ENCODE assay signal across 8 mouse cellular contexts in the genomic region with DNA sequence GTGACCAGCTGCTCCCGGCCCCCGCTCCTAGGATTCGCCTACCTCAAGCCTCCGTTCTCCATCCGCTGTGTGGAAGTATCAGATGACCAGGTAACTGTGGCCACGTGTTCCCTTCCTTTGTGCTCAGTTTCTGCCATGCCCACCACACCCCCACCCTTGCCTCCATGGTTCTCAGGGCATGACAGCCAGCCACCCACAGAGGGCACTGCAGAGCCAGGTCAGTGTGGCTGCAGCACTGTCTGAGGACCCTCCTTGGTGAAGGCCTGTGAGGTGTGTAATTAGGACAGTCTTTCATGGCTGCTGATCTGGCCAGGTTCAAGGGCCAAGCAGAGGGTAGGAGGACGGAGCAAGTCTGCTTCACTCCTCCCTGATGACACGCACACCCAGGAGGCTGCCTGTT. TPM values are rescaled to one million over a fixed set of nuclear protein-coding genes. Genes with fewer than 3 reads are reported as not detected.
A peak's percentile ranks its signal among the peaks of the same experiment; 100 is the strongest.
DNase-seq lines count a peak whose midpoint lies in the region; ATAC-seq and TF ChIP-seq lines count a peak whose summit lies in the region.
"Had no signal": no experiment of that assay in that cellular context is flagged by ENCODE, and none has a peak within 500 bp of the region (broad histone marks: within the 10 kb centered on the region; RNA-seq: fewer than 3 reads in every experiment).

No protein-coding gene starts in this region.

- ATAC-seq in intestine, postnatal 0 days = no peak
- no peak for ATAC-seq in intestine, embryonic 15.5 days

- no peaks in the 10 kb centered on the region for H3K9me3 ChIP-seq in intestine, postnatal 0 days (ENCODE audit: control insufficient read depth)
- H3K9me3 ChIP-seq in intestine, embryonic 15.5 days = no peaks in the 10 kb centered on the region
- H3K9me3 ChIP-seq in embryonic facial prominence, embryonic 10.5 days = no peaks in the 10 kb centered on the region

- peak; percentile 63 for TF ChIP-seq CTCF in intestine, postnatal 0 days (IDR thresholded peaks at IDR 0.05; ENCODE audit: low read depth)

- 78% methylated on average over 8 of the region's 8 CpGs for WGBS in intestine, postnatal 0 days
- 87% methylated on average over 8 of the region's 8 CpGs for WGBS in intestine, embryonic 15.5 days
- 81% methylated on average over 8 of the region's 8 CpGs for WGBS in embryonic facial prominence, embryonic 10.5 days

- H3K4me1 ChIP-seq in intestine, postnatal 0 days (replicated peaks; ENCODE audit: control insufficient read depth, insufficient read depth, low read length) = no peaks in the 10 kb centered on the region
- peaks cover 8% of the 10 kb centered on the region; the same call in 1 of the 2 replicates for H3K4me1 ChIP-seq in intestine, embryonic 15.5 days (replicated peaks)
- H3K4me1 ChIP-seq in embryonic facial prominence, embryonic 10.5 days = peaks cover 14% of the 10 kb centered on the region

- peaks cover 76% of the 10 kb centered on the region for H3K36me3 ChIP-seq in intestine, postnatal 0 days (ENCODE audit: control insufficient read depth, insufficient read depth)
- peaks cover 48% of the 10 kb centered on the region for H3K36me3 ChIP-seq in intestine, embryonic 15.5 days
- peaks cover 84% of the 10 kb centered on the region for H3K36me3 ChIP-seq in embryonic facial prominence, embryonic 10.5 days (replicated peaks)

- DNase-seq in right cerebral cortex, postnatal 4 days = peak; percentile 29
- no peak for DNase-seq in right cerebral cortex, postnatal 10 days (ENCODE audit: low spot score in 2 of 2)
- DNase-seq in embryonic facial prominence, embryonic 10.5 days (ENCODE audit: low spot score) = peak; percentile 53
- peak; percentile 50 for DNase-seq in thymus, postnatal 4 days
- no peak for DNase-seq in frontal cortex, postnatal 25 days (ENCODE audit: low spot score in 2 of 2)
- DNase-seq: lung, postnatal 14 days had no signal

- H3K4me3 ChIP-seq in intestine, postnatal 0 days (ENCODE audit: low read depth, low read length) = no peak overlapping the region
- H3K4me3 ChIP-seq in intestine, embryonic 15.5 days (replicated peaks) = no peak overlapping the region
- no peak overlapping the region for H3K4me3 ChIP-seq in embryonic facial prominence, embryonic 10.5 days

- no peaks in the 10 kb centered on the region for H3K27me3 ChIP-seq in intestine, postnatal 0 days (replicated peaks; ENCODE audit: control insufficient read depth, insufficient read depth, low read length)
- no peaks in the 10 kb centered on the region for H3K27me3 ChIP-seq in intestine, embryonic 15.5 days (replicated peaks)
- no peaks in the 10 kb centered on the region for H3K27me3 ChIP-seq in embryonic facial prominence, embryonic 10.5 days (replicated peaks; ENCODE audit: low read depth, poor library complexity, severe bottlenecking)

- no peak overlapping the region for H3K9ac ChIP-seq in intestine, postnatal 0 days (ENCODE audit: low read depth, low read length)
- H3K9ac ChIP-seq in intestine, embryonic 15.5 days = no peak overlapping the region

- H3K4me2 ChIP-seq in intestine, postnatal 0 days (replicated peaks; ENCODE audit: low read depth) = no peak overlapping the region
- no peak overlapping the region for H3K4me2 ChIP-seq in intestine, embryonic 15.5 days (replicated peaks)

- no peak overlapping the region for H3K27ac ChIP-seq in intestine, postnatal 0 days (ENCODE audit: low read depth, low read length)
- H3K27ac ChIP-seq in intestine, embryonic 15.5 days = no peak overlapping the region
- H3K27ac ChIP-seq in embryonic facial prominence, embryonic 10.5 days (replicated peaks) = no peak overlapping the region

RNA-seq across cellular contexts. Expression of a gene that starts 25.3 kb away (rescaled TPM):
- 7.3 and 8.0 TPM in 2 replicates for polyA plus RNA-seq in intestine, postnatal 0 days (2015; fragmentation: Nextera tagmentation; extraction: Ambion mirVana)
- polyA plus RNA-seq in intestine, embryonic 15.5 days (2015; fragmentation: Nextera tagmentation; extraction: Ambion mirVana) = 31.5 and 33.7 TPM in 2 replicates
- polyA plus RNA-seq in embryonic facial prominence, embryonic 10.5 days (2016; fragmentation: Nextera tagmentation; extraction: Ambion mirVana) = 33.2 and 34.4 TPM in 2 replicates

RNA-seq across cellular contexts. Expression of a gene that starts 25.5 kb away (rescaled TPM):
- polyA plus RNA-seq in intestine, postnatal 0 days (2015; fragmentation: Nextera tagmentation; extraction: Ambion mirVana) = 13.8 and 14.4 TPM in 2 replicates
- polyA plus RNA-seq in intestine, embryonic 15.5 days (2015; fragmentation: Nextera tagmentation; extraction: Ambion mirVana) = 59.8 and 63.5 TPM in 2 replicates
- 54.9 and 55.0 TPM in 2 replicates for polyA plus RNA-seq in embryonic facial prominence, embryonic 10.5 days (2016; fragmentation: Nextera tagmentation; extraction: Ambion mirVana)

RNA-seq across cellular contexts. Expression of a gene that starts 38.1 kb away (rescaled TPM):
- 23.0 and 24.8 TPM in 2 replicates for polyA plus RNA-seq in intestine, postnatal 0 days (2015; fragmentation: Nextera tagmentation; extraction: Ambion mirVana)
- 35.7 and 39.3 TPM in 2 replicates for polyA plus RNA-seq in intestine, embryonic 15.5 days (2015; fragmentation: Nextera tagmentation; extraction: Ambion mirVana)
- polyA plus RNA-seq in embryonic facial prominence, embryonic 10.5 days (2016; fragmentation: Nextera tagmentation; extraction: Ambion mirVana) = 54.3 and 54.8 TPM in 2 replicates

RNA-seq across cellular contexts. Expression of a gene that starts 38.2 kb away (rescaled TPM):
- polyA plus RNA-seq in intestine, postnatal 0 days (2015; fragmentation: Nextera tagmentation; extraction: Ambion mirVana) = 112 and 118 TPM in 2 replicates
- 116 and 119 TPM in 2 replicates for polyA plus RNA-seq in intestine, embryonic 15.5 days (2015; fragmentation: Nextera tagmentation; extraction: Ambion mirVana)
- 112 and 116 TPM in 2 replicates for polyA plus RNA-seq in embryonic facial prominence, embryonic 10.5 days (2016; fragmentation: Nextera tagmentation; extraction: Ambion mirVana)

Comparison
In these comparisons a context has a peak if more than half of its experiments do, and no peak if none do; other contexts are left out.
1. DNase-seq: peak in right cerebral cortex, postnatal 4 days (single experiment), embryonic facial prominence, embryonic 10.5 days (single experiment) and thymus, postnatal 4 days (single experiment); none in right cerebral cortex, postnatal 10 days (0 of 2) and frontal cortex, postnatal 25 days (0 of 2).